Mouse (Mus musculus) midbrain, embryonic 13.5 days (tissue): ENCODE data around the gene Sec16a. TPM values are rescaled to one million over a fixed set of nuclear protein-coding genes. Genes with fewer than 3 reads are reported as not detected.
A peak's percentile ranks its signal among the peaks of the same experiment; 100 is the strongest.

Experiments
- ATAC-seq: fragments of 200-750 bp; cut with Nextera tagmentation; 2 replicates; pipeline ENCODE4 v1.8.0; 2017; ENCODE audit warnings: mild to moderate bottlenecking, moderate TSS enrichment, moderate library complexity
- H3K27ac ChIP-seq: fragments of 300-500 bp; sonication (generic); 2 replicates; pipeline ENCODE4 v1.5.1; 2015; ENCODE audit warnings: inconsistent platforms, mild to moderate bottlenecking, moderate library complexity
- H3K27me3 ChIP-seq: fragments of 300-500 bp; sonication (generic); 2 replicates; pipeline ENCODE4 v1.6.1; 2015; ENCODE audit warnings: mild to moderate bottlenecking, inconsistent platforms
- H3K36me3 ChIP-seq: fragments of 300-500 bp; sonication (generic); 2 replicates; pipeline ENCODE4 v1.6.1; 2015; ENCODE audit warnings: mild to moderate bottlenecking, inconsistent platforms
- H3K4me1 ChIP-seq: fragments of 300-500 bp; sonication (generic); replicated peaks from 2 replicates; pipeline ENCODE4 v1.6.1; 2015; ENCODE audit warnings: inconsistent platforms
- H3K4me2 ChIP-seq: fragments of 300-500 bp; sonication (generic); replicated peaks from 2 replicates; pipeline ENCODE4 v1.6.1; 2015; ENCODE audit warnings: moderate library complexity, mild to moderate bottlenecking, inconsistent platforms
- H3K4me3 ChIP-seq: fragments of 300-500 bp; sonication (generic); replicated peaks from 2 replicates; pipeline ENCODE4 v1.5.1; 2015; ENCODE audit warnings: mild to moderate bottlenecking, inconsistent platforms
- H3K9ac ChIP-seq: fragments of 300-500 bp; sonication (generic); replicated peaks from 2 replicates; pipeline ENCODE4 v1.6.1; 2015; ENCODE audit warnings: mild to moderate bottlenecking, inconsistent platforms
- H3K9me3 ChIP-seq: fragments of 300-500 bp; sonication (generic); 2 replicates; pipeline ENCODE4 v1.6.1; 2016; ENCODE audit warnings: mild to moderate bottlenecking, inconsistent platforms
- WGBS: fragments of 180-500 bp; shearing (Covaris S2); methylation state at CpG from one replicate; pipeline ENCODE4 v1.1.7; 2015; 5-methylcytosine and 5-hydroxymethylcytosine counted together
- polyA plus RNA-seq: library from polyadenylated mRNA; unstranded; fragments of >200 nt; fragmentation: Nextera tagmentation; extraction: Ambion mirVana; gene quantifications from 2 replicates; pipeline ENCODE4 v1.2.1, GENCODE M21; 2015

Gene Sec16a
- 21.3 and 22.8 TPM in 2 replicates for polyA plus RNA-seq

DNA sequence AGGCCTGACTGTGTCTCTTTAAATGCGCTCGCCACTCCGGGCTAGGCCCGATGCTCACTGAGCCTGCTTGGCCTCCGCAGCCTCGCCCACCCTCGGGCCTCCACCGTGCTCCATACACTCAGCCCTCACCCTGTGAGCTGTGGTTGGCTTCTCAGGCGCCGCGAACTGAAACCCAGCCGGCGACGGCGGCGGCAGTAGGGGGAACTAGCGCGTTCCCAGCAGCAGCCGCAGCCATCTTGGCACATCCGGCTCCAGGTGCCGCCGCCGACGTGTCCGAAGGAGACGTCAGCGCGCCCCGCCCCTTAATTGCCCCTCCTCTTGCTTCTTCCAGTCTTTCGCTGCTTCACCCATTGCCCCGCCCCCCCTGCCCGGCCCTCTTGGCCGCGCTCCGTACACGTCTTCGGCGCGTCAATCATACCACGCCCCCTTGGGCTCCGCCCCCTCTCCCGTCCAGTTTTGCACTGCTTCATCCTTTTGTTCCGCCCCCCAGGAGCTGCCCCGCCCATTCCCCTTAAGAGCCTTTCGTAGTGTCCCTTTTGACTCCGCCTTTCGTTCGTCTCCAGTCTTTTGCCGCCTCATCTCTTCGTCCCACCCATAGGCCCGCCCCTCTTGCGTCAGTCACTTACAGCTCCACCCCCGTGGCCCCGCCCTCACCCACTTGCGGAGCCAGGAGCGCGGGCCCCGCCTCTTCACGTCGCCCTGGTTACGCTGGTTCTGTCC, at the start of gene Sec16a:
TSS of gene Sec16a (minus strand) at position 271 of the 720 bp plus-strand sequence.
- peaks cover 39% of the 10 kb centered on the region for H3K4me1 ChIP-seq
- under 1% methylated on average over 58 of the region's 61 CpGs for WGBS

DNA sequence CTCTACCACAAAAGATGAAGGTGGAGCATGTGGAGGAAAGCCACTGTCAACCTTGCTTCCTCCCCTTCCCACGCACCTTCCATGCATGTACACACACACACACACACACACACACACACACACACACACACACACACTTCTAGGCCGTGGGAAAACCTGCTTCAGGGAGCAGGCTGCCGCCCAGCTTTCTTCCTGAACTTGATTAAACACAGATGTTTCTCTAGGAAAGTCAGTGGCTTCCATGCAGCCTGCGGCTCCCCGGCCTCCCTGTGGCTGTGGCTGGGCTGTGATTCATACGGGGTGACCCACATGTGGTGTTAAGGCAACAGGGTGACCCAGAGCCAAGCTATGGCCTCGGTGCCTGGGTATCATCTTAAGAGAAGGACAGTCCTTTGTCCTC, 49.4 kb upstream of the Sec16a start:
- no peak for ATAC-seq
- no peaks in the 10 kb centered on the region for H3K9me3 ChIP-seq
- peaks cover 100% of the 10 kb centered on the region for H3K4me1 ChIP-seq
- H3K27ac ChIP-seq, result peak overlapping the region; percentile 95; the same call in 1 of the 2 replicates
- no peaks in the 10 kb centered on the region for H3K27me3 ChIP-seq
- no peak overlapping the region for H3K4me3 ChIP-seq
- H3K9ac ChIP-seq, result no peak overlapping the region
- no peaks in the 10 kb centered on the region for H3K36me3 ChIP-seq
- H3K4me2 ChIP-seq, result no peak overlapping the region
- WGBS, result 70% methylated on average over 7 of the region's 7 CpGs

More for the DNA sequence above, at the start of gene Sec16a:
- H3K4me2 ChIP-seq, result peak within 1 kb of the TSS; percentile 92
- no peaks in the 10 kb centered on the region for H3K9me3 ChIP-seq
- peak within 1 kb of the TSS; percentile 90 for H3K9ac ChIP-seq
- peak; percentile 92 for ATAC-seq
- no peaks in the 10 kb centered on the region for H3K27me3 ChIP-seq
- peak within 1 kb of the TSS; percentile 92 for H3K27ac ChIP-seq
- peak within 1 kb of the TSS; percentile 87 for H3K4me3 ChIP-seq
- peaks cover 18% of the 10 kb centered on the region for H3K36me3 ChIP-seq

DNA sequence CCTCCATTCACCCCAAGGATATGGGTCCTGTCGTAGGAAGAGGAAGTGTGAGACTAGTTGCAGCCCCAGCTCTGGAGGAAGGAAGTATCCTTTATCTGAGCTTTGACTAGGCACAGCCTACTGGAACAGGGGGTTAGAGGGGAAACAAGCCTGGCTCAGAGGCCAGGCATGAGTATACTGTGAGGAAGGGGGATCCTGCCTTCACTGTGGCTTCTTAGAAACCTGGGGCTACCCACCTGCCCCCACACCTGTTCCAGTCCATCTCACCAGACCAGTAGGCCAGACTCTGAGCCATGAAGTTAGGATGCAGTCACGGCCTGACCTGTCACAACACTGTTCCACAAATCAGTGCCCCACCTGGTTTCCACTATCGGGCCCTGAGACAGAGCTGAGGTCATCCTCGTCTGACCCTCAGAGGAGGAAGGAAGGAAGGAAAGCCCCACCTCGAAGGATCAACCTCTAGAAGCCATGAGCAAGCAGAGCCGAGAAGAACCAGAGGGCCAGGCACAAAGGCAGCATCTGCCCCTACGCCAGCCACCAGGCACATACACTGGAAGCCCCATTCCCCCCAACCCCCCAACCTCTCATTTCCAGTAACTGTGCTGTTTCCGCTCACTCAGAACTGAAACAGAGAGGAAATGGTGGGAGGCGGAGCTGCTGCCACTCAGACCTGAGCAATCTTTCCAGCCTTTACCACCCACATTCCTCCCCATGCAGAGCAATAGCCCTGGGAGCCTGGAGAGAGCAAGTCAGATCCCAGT, 48.2 kb upstream of the Sec16a start:
- peak overlapping the region; percentile 95 for H3K27ac ChIP-seq
- no peaks in the 10 kb centered on the region for H3K36me3 ChIP-seq
- no peak overlapping the region; the same call in 1 of the 2 replicates for H3K4me3 ChIP-seq
- H3K4me1 ChIP-seq, result peaks cover 100% of the 10 kb centered on the region
- peak overlapping the region; percentile 33; the same call in 1 of the 2 replicates for H3K9ac ChIP-seq
- no peaks in the 10 kb centered on the region for H3K9me3 ChIP-seq
- ATAC-seq, result no peak
- H3K4me2 ChIP-seq, result peak overlapping the region; percentile 34
- WGBS, result 38% methylated on average over 9 of the region's 9 CpGs
- no peaks in the 10 kb centered on the region for H3K27me3 ChIP-seq

DNA sequence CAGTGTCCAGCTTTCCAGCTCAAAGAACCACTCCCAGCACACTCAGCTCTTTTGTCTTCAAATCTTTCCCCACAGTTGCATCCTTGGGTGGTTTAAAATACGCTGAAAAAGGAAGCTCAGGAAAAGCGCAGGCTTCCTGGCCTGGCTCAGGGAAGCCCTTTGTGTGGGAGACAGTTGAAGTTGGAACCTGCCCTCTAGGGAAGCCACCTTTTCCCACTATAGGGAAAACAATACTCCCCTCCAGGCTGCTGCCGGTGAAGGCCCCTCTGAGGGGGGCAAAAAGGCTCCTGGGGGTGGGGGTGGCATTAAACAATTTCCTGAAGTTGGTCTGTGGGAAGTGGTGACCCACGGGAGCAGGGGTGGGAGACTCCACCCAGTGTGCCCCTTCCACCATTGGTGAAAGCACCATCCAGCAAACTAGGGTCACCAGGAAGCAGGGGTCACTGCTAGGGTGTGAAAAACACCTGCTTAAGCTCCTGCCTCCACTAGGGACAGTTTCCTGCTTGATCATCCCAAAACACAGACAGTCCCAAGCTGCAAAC, 45.8 kb upstream of the Sec16a start:
- H3K9me3 ChIP-seq, result no peaks in the 10 kb centered on the region
- H3K4me1 ChIP-seq, result peaks cover 100% of the 10 kb centered on the region
- H3K27me3 ChIP-seq, result no peaks in the 10 kb centered on the region
- H3K9ac ChIP-seq, result peak overlapping the region; percentile 54
- no peak overlapping the region for H3K4me3 ChIP-seq
- ATAC-seq, result no peak
- H3K27ac ChIP-seq, result peak overlapping the region; percentile 95
- 13% methylated on average over 4 of the region's 4 CpGs for WGBS
- H3K36me3 ChIP-seq, result no peaks in the 10 kb centered on the region
- H3K4me2 ChIP-seq, result peak overlapping the region; percentile 30

DNA sequence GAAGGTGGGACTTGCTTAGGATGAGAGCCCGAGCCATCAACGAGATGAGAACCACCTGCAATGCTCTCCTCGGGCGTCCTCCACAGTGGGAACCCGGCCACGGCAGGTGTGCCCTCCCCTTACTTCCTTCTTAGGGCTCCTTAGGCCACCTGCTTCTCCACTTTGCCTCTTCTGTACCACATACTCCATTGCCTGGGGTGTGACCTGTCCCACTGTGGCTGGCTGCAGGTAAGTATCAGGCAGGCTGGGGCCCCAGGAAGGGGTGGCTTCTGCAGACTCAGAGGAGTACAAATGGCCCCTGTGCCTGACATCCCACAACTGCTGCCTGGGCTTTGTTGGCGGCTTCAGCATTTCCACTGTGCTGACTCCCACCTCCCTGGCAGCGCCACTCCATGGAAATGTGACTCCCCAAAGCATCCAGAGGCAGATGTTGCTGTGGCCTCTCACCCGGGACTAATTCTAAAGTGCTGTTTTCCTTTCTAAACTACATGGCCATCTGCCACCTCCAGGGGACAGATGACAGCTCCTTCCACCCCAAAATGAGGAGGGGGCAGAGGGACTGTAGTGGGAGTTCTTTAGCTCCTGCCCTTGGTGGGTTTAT, 43.6 kb upstream of the Sec16a start:
- Histone ChIP-seq H3K9ac (0 out of 2 replicates have a peak overlapping the region, but pooled peaks have one; percentile 45), H3K4me3 (0 out of 2 replicates have a peak overlapping the region, but pooled peaks have one; percentile 5), H3K36me3 (0 out of 2 replicates have a peak, but pooled peaks cover 5% of the 10 kb centered on the region), H3K9me3 (no peaks in the 10 kb centered on the region), H3K27me3 (no peaks in the 10 kb centered on the region), H3K4me1 (peaks cover 100% of the 10 kb centered on the region), H3K4me2 (peak overlapping the region; percentile 47), H3K27ac (peak overlapping the region; percentile 95)
- WGBS, result 54% methylated on average over 9 of the region's 9 CpGs
- ATAC-seq, result no peak

DNA sequence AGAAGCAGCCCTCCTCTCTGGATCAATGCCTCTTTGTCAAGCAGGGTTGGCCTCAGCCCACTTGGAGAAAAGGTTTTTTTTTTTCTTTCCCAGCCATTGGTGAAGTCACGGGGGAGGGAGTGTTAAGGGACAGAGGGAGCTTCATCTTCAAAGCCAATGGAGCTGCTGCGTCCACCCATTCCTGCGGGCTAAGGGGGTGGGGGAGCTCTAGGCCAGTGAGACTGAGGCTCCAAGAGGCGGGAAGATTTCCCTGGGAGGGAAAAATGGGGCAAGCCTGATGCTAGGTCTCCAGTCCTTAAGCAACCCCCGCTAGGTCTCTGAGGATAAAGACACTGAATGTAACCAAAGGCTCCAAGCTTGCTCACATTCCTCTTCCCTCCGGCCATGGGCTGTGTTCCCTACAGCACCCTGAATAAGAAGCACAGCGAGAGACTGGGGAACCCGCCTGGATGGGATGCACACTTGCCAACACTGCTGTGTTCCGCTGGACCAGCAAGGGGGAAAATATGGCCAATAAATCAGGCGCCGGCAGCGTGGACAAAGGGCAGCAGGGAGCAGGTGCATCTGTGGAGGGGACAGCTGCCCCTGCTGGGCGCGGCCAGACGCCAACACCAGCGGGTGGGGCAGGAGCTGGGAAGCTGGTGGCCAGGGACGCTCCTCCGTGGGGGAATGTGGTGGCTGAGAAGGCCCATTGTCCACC, 42.5 kb upstream of the Sec16a start:
- Histone ChIP-seq H3K27ac (peak overlapping the region; percentile 95), H3K27me3 (no peaks in the 10 kb centered on the region), H3K9me3 (no peaks in the 10 kb centered on the region), H3K4me2 (peak overlapping the region; percentile 47), H3K4me3 (no peak overlapping the region; the same call in 1 of the 2 replicates), H3K9ac (peak overlapping the region; percentile 42), H3K36me3 (0 out of 2 replicates have a peak, but pooled peaks cover 9% of the 10 kb centered on the region), H3K4me1 (peaks cover 100% of the 10 kb centered on the region)
- peak; percentile 44 for ATAC-seq
- WGBS, result 5% methylated on average over 18 of the region's 18 CpGs

DNA sequence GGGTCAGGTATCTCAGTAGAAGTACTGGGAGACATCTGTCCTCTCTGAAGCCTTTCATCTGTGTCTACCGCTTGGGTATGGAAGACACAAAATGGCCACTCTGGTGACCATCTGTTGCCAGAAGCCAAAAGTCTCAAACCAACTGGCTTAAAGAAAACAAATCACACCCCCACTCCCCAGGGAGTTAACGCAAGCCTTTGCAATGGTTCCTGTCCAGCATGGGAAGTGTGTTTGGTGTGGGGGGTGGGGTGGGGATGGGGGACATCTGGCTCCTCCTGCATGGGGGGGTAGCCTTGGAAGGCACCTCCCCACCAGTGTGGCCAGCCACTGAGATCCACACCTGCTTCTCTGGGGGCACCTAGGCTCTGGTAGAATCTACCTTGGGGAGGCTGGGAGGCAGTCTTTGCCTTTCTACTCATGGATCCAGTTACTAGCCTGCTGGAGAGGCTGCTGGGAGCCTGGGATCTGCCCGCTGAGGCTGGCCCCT, 41.9 kb upstream of the Sec16a start:
- ATAC-seq, result peak; percentile 50; the same call in 1 of the 2 replicates
- Histone ChIP-seq H3K9ac (peak overlapping the region; percentile 54), H3K27ac (peak overlapping the region; percentile 95), H3K36me3 (peaks cover 11% of the 10 kb centered on the region; the same call in 1 of the 2 replicates), H3K4me3 (0 out of 2 replicates have a peak overlapping the region, but pooled peaks have one; percentile 3), H3K27me3 (no peaks in the 10 kb centered on the region), H3K9me3 (no peaks in the 10 kb centered on the region), H3K4me2 (peak overlapping the region; percentile 47), H3K4me1 (peaks cover 100% of the 10 kb centered on the region)
- WGBS, result 4% methylated on average over 3 of the region's 3 CpGs

DNA sequence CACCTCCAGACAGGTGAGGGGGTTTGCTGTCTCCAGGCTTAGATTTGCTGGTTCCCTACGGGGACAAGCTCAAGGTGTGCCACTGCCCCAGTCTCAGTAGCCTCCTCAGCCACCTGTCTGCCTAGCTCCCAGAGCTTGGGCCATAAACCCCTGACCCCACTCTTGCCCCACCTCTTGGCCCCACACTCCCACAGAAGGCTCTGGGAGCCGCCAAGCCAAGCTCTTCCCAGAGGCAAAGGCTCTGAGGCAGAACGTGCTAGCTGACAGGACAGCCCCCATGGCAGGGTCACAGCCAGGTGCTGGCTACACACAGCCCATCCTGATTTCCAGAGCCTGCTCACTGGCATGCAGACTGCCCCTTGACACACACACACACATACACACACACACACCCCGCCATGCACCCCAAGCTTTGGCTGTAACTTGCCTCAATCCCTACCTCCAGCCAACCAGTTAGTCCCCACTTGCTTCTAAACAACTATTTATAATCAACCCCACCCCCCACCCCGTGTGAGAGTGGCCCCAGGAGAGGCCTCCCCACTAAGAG, 41.3 kb upstream of the Sec16a start:
- 20% methylated on average over 5 of the region's 5 CpGs for WGBS
- Histone ChIP-seq H3K27ac (peak overlapping the region; percentile 95), H3K9ac (peak overlapping the region; percentile 54), H3K27me3 (no peaks in the 10 kb centered on the region), H3K9me3 (no peaks in the 10 kb centered on the region), H3K4me2 (peak overlapping the region; percentile 47), H3K36me3 (peaks cover 17% of the 10 kb centered on the region), H3K4me3 (0 out of 2 replicates have a peak overlapping the region, but pooled peaks have one; percentile 10), H3K4me1 (peaks cover 96% of the 10 kb centered on the region)
- ATAC-seq, result no peak

DNA sequence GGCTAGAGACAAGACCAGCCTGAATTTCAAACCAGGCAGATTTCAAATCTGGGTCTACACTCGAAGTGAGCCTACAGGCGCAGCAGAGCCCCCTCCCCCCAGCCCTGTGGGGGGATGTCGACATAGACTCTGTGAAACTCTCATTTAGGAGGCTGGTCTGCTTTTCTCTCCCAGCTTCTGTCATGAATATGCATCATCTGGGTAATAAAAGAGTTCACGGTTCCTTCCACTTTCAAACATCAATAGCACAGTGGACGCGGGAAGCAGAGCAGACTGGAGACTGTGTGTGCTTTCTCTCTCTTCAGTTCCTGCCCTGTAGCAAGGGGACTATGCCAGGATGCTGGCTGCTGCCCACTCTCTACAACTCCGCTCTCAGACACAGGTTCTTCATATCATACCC, 40.7 kb upstream of the Sec16a start:
- peak; percentile 68 for ATAC-seq
- Histone ChIP-seq H3K27me3 (no peaks in the 10 kb centered on the region), H3K4me3 (0 out of 2 replicates have a peak overlapping the region, but pooled peaks have one; percentile 10), H3K4me2 (peak overlapping the region; percentile 47), H3K9me3 (no peaks in the 10 kb centered on the region), H3K9ac (peak overlapping the region; percentile 54), H3K4me1 (peaks cover 90% of the 10 kb centered on the region), H3K27ac (peak overlapping the region; percentile 95), H3K36me3 (peaks cover 23% of the 10 kb centered on the region)
- WGBS, result 6% methylated on average over 7 of the region's 7 CpGs

DNA sequence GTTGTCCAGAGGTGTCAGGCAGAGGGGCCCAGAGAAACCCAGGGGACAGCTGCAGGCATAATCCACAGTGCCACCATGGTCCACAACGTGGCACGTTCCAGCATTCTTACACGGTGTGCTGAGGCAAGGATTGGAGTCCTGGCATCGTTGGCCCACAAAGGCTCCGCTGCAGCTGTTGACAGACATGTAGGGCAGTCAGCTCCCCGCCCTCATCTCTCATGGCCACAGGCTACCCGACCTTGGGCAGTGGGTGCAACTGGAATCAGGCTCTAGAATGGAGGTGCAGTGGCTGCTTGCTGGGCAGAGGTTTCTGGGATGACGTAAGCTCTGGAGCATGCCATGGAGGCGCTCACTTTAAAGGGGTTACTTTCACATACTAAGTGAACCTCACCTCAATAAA, 40.3 kb upstream of the Sec16a start:
- H3K4me2 ChIP-seq, result peak overlapping the region; percentile 47
- no peaks in the 10 kb centered on the region for H3K9me3 ChIP-seq
- peak overlapping the region; percentile 49 for H3K9ac ChIP-seq
- H3K27me3 ChIP-seq, result no peaks in the 10 kb centered on the region
- 32% methylated on average over 9 of the region's 9 CpGs for WGBS
- 0 out of 2 replicates have a peak overlapping the region, but pooled peaks have one; percentile 7 for H3K4me3 ChIP-seq
- peaks cover 27% of the 10 kb centered on the region for H3K36me3 ChIP-seq
- peaks cover 89% of the 10 kb centered on the region for H3K4me1 ChIP-seq
- ATAC-seq, result peak; percentile 16; the same call in 1 of the 2 replicates
- H3K27ac ChIP-seq, result peak overlapping the region; percentile 95
